Mouse (Mus musculus) kidney, adult 2 months (tissue): ENCODE measurements around the gene Cnot6.

Experiments
- CTCF ChIP-seq: fragments of 200-500 bp; conservative IDR thresholded peaks from 2 replicates; pipeline ENCODE4 v1.5.1; 2011; ENCODE audit warnings: low read depth, mild to moderate bottlenecking, control low read depth, low read length, moderate library complexity, mixed read lengths; ENCODE audit not compliant: insufficient read depth, insufficient read length
- POLR2A ChIP-seq: fragments of 200-500 bp; IDR thresholded peaks from one replicate; pipeline ENCODE4 v1.6.1; 2011; ENCODE audit warnings: low read depth, low read length, control low read depth

DNA sequence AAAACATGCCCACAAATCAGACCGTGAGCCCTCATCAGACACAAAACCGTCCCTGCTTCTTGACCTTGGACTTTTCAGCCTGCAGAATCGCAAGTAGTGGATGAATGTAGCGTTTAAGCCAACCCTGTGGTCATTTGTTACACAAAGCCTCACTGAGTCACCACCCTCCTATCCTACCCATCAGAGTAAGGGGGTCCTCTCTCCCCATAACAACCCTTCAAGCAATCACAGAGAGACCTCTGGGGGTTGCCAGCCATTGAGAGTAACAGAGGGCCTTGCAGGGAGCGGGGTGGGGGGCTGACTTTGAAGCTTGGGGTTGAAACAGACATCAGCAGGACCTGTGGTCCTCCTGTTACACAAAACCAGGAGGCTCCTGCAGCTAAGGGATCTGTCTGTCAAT is 57.9 kb downstream of the Cnot6 start:
- TF ChIP-seq CTCF (no peak), POLR2A (no peak)
